Mouse (Mus musculus) ES-Bruce4 (cell line): Measurements from ENCODE around the gene Rhov.

Experiments used
- CTCF ChIP-seq: IDR thresholded peaks from one replicate; pipeline ENCODE4 v1.8.1; 2011; ENCODE audit warnings: low read depth, low read length
- EP300 ChIP-seq: IDR thresholded peaks from 2 replicates; pipeline ENCODE4 v1.6.1; 2011; ENCODE audit warnings: low read depth, low read length; ENCODE audit not compliant: insufficient read depth
- POLR2A ChIP-seq: IDR thresholded peaks from one replicate; pipeline ENCODE4 v1.8.1; 2011; ENCODE audit warnings: low read length; ENCODE audit not compliant: insufficient read depth

DNA sequence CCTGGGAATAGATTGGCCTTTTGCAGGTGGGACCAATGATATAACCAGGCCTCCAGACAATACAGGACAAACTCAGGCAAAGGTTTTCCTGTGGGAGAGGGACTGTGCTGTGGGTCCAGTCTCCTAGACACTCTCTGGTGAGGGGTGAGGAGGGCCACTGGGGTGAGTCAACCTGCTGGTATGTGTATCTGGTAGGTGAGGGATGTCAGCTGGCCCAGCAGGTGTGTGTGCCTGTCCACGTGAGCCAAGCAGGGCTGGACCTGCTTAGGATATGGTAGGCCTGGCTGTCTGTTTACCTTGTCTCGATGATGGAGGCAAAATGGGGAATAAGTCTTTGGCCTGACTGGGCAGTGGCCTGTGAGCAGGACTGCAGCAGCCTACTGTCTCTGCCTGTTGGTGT is 32.4 kb downstream of the Rhov start:
- no peak for TF ChIP-seq CTCF
- TF ChIP-seq POLR2A: no peak
- 0 out of 2 replicates have a peak, but pooled peaks have one; percentile 28 for TF ChIP-seq EP300
